Mouse (Mus musculus) embryonic facial prominence, embryonic 14.5 days (tissue): ENCODE measurements at regions not wholly inside any gene's neighbourhood (a gene's known extent, or its start where the extent isn't known, plus 50 kb on each side); places are given as distances from the start of the nearest gene placed in this dataset.

Experiments used
- ATAC-seq: fragments of 200-750 bp; cut with Nextera tagmentation; 2 replicates; pipeline ENCODE4 v1.8.0; 2017; ENCODE audit warnings: low read depth, moderate number of reproducible peaks, moderate TSS enrichment
- DNase-seq: peaks from one replicate; pipeline ENCODE4 v3.0.0-alpha.2; 2015; ENCODE audit warnings: low spot score
- H3K27ac ChIP-seq: fragments of 300-500 bp; sonication (generic); replicated peaks from 2 replicates; pipeline ENCODE4 v1.5.1; 2014; ENCODE audit warnings: low read depth, mild to moderate bottlenecking, low read length, moderate library complexity
- H3K27me3 ChIP-seq: fragments of 300-500 bp; sonication (generic); replicated peaks from 2 replicates; pipeline ENCODE4 v1.6.1; 2014; ENCODE audit warnings: low read length; ENCODE audit not compliant: control insufficient read depth, insufficient read depth
- H3K36me3 ChIP-seq: fragments of 300-500 bp; sonication (generic); 2 replicates; pipeline ENCODE4 v1.6.1; 2014; ENCODE audit warnings: low read length, mixed read lengths; ENCODE audit not compliant: control insufficient read depth, insufficient read depth
- H3K4me1 ChIP-seq: fragments of 300-500 bp; sonication (generic); 2 replicates; pipeline ENCODE4 v1.6.1; 2014; ENCODE audit warnings: antibody characterized with exemption, low read length; ENCODE audit not compliant: control insufficient read depth, insufficient read depth
- H3K4me2 ChIP-seq: fragments of 300-500 bp; sonication (generic); 2 replicates; pipeline ENCODE4 v1.6.1; 2014; ENCODE audit warnings: low read depth, mild to moderate bottlenecking, low read length, moderate library complexity, mixed read lengths
- H3K4me3 ChIP-seq: fragments of 300-500 bp; sonication (generic); 2 replicates; pipeline ENCODE4 v1.5.1; 2014; ENCODE audit warnings: low read depth, mild to moderate bottlenecking, low read length
- H3K9ac ChIP-seq: fragments of 300-500 bp; sonication (generic); 2 replicates; pipeline ENCODE4 v1.6.1; 2014; ENCODE audit warnings: low read depth, mild to moderate bottlenecking, low read length, moderate library complexity, mixed read lengths
- H3K9me3 ChIP-seq: fragments of 300-500 bp; sonication (generic); 2 replicates; pipeline ENCODE4 v1.6.1; 2016; ENCODE audit warnings: low read length; ENCODE audit not compliant: control insufficient read depth
- WGBS: fragments of 180-500 bp; shearing (Covaris S2); extraction: QIAGEN DNeasy Blood & Tissue Kit; methylation state at CpG from one replicate; pipeline ENCODE4 v1.1.7; 2014; 5-methylcytosine and 5-hydroxymethylcytosine counted together

DNA sequence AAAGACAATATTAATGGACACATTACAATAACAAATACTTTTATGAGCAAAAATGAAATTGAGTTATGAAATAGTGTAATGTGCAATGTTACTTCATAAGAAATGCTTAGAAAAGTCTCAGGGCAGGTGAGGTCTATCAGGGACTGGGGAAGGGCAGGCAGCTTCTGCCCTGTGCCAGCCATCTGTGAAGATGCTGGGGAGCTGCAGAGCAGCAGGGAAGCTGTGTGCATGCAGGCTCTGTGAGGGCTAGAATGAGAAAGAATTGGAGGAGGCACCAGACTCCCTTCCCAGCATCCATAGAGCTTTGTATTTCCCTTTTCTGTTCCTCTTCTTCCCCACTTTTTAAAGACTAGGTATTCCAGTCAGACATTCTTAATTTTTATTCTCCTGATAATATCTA, 281.8 kb downstream of the Mef2c start:
- DNase-seq (no peak), ATAC-seq (no peak)
- H3K36me3 ChIP-seq, result no peaks in the 10 kb centered on the region
- no peaks in the 10 kb centered on the region for H3K27me3 ChIP-seq
- H3K4me1 ChIP-seq, result no peaks in the 10 kb centered on the region
- H3K9me3 ChIP-seq, result no peaks in the 10 kb centered on the region
- no peak overlapping the region for H3K4me3 ChIP-seq
- H3K4me2 ChIP-seq, result no peak overlapping the region
- no peak overlapping the region for H3K9ac ChIP-seq
- H3K27ac ChIP-seq, result no peak overlapping the region

DNA sequence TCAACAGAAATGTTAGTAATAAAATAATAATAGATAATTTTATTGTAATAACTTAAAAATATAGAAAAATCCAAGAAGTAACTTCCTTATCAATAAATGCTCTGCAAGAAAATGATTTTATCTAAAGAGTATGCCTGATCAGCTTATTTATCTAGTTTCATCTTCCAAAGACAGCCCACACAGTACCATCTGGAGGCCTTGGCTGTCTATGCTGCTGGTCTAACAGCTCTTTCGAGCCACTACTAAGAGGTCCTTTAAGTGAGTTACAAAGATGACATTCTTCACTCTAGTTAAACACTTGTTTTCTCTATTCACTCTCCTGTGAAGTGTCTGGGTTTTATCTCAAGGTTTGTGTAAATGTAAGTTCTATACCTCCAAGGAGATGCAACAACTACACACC, 305.7 kb downstream of the Mef2c start:
- Histone ChIP-seq H3K27ac (no peak overlapping the region), H3K9me3 (no peaks in the 10 kb centered on the region), H3K4me2 (no peak overlapping the region), H3K4me1 (no peaks in the 10 kb centered on the region), H3K36me3 (no peaks in the 10 kb centered on the region), H3K4me3 (no peak overlapping the region), H3K27me3 (no peaks in the 10 kb centered on the region), H3K9ac (no peak overlapping the region)
- WGBS, result 68% methylated on average over 1 of the region's 1 CpGs
- ATAC-seq (no peak), DNase-seq (no peak)

DNA sequence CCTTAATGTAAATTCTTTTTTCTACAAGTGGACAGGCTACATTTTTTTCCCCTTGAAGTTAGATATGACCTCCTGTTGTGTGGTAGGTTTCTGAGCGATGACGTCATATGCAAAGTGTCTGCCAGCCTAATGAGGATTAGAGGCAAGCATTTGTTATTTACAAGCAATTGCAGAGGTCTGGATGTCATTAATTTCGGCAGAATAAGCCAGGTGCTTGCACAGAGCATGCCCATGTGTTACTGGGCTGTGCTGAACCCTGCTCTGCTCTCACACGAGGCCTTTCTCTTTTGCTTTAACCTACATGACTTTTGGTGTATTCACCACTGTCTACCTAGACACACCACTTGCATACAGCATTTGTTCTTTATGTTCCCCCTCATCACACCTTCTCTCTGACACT, 316.5 kb downstream of the Mef2c start:
- DNase-seq, result no peak
- 39% methylated on average over 4 of the region's 4 CpGs for WGBS
- H3K27ac ChIP-seq, result no peak overlapping the region
- H3K36me3 ChIP-seq, result no peaks in the 10 kb centered on the region
- ATAC-seq, result no peak
- no peaks in the 10 kb centered on the region for H3K27me3 ChIP-seq
- no peaks in the 10 kb centered on the region for H3K4me1 ChIP-seq
- H3K9me3 ChIP-seq, result no peaks in the 10 kb centered on the region
- no peak overlapping the region for H3K4me2 ChIP-seq
- no peak overlapping the region for H3K4me3 ChIP-seq
- H3K9ac ChIP-seq, result no peak overlapping the region

DNA sequence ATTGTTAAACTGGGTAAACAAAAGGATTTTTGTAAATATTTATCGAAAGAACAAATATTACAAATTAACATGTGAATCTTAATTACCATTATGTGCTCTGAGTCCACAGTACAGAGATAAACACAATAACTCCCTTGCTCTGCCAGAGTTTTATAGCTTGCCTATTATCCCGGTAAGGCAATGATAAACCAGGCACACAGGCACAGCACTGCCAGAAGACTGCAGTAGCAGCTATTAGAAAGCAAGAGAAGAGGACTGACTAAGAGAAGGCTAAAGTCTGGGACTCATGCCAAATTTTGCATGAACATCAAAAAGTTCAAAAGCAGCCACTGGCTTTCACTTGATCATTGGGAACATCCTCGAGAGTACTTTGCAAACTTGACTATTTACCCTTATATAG, 316.9 kb downstream of the Mef2c start:
- H3K9ac ChIP-seq, result no peak overlapping the region
- no peaks in the 10 kb centered on the region for H3K4me1 ChIP-seq
- ATAC-seq, result no peak
- H3K27me3 ChIP-seq, result no peaks in the 10 kb centered on the region
- H3K36me3 ChIP-seq, result no peaks in the 10 kb centered on the region
- no peaks in the 10 kb centered on the region for H3K9me3 ChIP-seq
- no peak overlapping the region for H3K27ac ChIP-seq
- 75% methylated on average over 3 of the region's 3 CpGs for WGBS
- H3K4me3 ChIP-seq, result no peak overlapping the region
- no peak overlapping the region for H3K4me2 ChIP-seq
- no peak for DNase-seq

DNA sequence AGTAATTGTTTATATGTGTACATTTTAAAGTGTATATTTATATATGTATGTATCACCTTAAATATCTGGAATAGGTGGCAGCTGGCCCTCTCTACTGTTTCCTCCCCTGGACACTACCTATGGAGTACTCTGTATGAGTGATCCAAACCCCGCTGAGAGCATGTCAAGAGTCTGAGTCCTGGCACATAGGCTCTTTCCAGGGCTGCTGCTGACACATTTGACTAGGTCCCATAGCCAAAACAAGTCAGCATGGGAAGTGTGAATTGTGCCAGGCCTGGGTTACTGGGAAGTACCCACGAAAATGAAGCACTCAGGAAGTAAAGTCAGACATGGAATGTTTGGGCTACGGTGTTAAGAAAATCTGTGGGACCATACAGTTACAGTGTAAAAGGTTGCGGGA, 321.1 kb downstream of the Mef2c start:
- H3K27me3 ChIP-seq, result no peaks in the 10 kb centered on the region
- no peak overlapping the region for H3K9ac ChIP-seq
- H3K27ac ChIP-seq, result no peak overlapping the region
- H3K4me2 ChIP-seq, result no peak overlapping the region
- no peak for ATAC-seq
- H3K4me1 ChIP-seq, result no peaks in the 10 kb centered on the region
- DNase-seq, result no peak
- H3K36me3 ChIP-seq, result no peaks in the 10 kb centered on the region
- H3K4me3 ChIP-seq, result no peak overlapping the region
- 83% methylated on average over 4 of the region's 4 CpGs for WGBS
- no peaks in the 10 kb centered on the region for H3K9me3 ChIP-seq

DNA sequence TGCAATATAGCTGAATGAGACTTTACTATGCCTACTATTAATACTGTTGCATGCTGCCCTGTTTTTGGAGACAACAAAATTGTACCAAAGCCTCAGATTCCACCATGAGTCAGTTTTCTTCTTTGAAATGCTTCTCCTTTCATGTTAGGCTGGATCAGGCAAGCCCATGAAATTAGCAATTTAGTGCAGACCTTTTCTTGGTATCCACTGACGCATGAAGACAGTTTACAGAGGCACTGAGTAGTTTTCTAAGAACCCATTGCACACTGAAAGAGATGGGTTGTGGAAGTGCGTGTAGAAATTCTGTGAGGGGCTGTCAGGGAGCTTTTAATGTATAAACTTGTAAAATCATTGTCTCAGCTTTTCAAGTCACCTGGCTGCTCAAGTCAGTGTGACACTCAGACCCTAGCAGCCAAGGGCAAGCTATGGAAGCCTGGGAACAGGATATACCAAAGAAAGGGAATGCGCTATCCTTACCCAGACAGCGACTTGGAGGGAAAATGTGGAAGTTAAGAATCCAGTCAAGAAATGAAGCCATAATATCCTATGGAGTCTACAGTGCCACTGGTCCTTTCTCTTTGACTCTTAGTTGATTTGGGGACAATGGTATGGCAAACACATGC, 323.1 kb downstream of the Mef2c start:
- Histone ChIP-seq H3K27me3 (no peaks in the 10 kb centered on the region), H3K36me3 (no peaks in the 10 kb centered on the region), H3K4me2 (no peak overlapping the region), H3K27ac (no peak overlapping the region), H3K4me3 (no peak overlapping the region), H3K4me1 (no peaks in the 10 kb centered on the region), H3K9ac (no peak overlapping the region), H3K9me3 (no peaks in the 10 kb centered on the region)
- WGBS, result 64% methylated on average over 4 of the region's 4 CpGs
- ATAC-seq, result no peak
- DNase-seq, result no peak

DNA sequence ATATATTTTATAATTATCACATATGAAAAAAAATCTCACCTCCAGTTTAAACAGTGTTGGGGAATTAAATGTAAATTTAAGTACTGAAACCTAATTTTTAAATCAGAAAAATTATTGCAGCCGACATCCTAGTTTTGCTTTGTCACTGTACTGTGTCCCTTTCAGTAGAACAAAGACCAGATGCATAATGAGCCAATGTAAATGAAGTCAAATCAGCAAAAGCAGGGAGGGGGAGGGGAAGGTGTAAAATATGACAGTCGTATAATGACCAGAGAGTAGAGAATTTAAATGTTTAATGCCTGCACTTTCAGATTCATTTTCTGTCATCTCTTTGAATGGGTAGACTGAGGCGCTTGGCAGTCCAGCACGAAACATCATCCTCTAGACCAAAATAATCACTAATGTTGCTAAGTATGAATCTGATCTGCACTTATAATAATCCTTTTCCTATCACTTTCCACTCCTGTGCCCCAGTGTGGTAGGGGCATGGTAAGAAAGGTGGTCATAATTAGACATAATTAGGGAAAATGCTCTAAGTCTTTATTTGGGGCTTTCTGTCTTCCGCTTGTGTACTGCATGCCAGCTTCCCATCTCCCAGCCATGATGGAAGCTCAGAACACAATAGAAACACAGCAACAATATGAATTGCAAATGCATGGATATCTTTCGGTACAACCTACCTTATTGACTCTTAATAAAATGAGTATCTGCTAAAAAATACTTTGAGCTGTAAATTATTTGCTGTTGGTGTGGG, 356.0 kb upstream of the Tmem161b start:
- no peaks in the 10 kb centered on the region for H3K36me3 ChIP-seq
- DNase-seq (no peak), ATAC-seq (no peak)
- H3K9ac ChIP-seq, result no peak overlapping the region
- no peaks in the 10 kb centered on the region for H3K27me3 ChIP-seq
- no peaks in the 10 kb centered on the region for H3K4me1 ChIP-seq
- no peak overlapping the region for H3K27ac ChIP-seq
- no peaks in the 10 kb centered on the region for H3K9me3 ChIP-seq
- H3K4me3 ChIP-seq, result no peak overlapping the region
- no peak overlapping the region for H3K4me2 ChIP-seq
- 80% methylated on average over 6 of the region's 6 CpGs for WGBS

DNA sequence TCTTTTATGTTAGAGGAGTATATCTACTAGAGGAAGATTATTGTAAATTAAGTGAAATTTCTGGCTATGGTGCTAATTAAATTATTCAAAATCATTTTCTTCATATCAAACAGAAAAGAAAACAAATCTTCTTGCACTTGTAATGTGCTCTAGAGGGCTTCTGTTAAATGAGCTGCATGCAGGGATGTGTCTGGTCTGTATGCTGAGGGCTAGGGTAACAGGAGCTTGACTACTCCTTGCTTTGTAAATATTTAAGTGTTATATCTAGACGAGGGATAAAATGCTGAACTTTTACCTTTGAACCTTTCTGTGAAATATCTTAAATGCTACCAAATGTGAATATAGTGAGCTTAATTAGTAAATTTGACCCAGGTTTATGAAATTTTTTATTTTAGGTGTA, 354.9 kb upstream of the Tmem161b start:
- no peaks in the 10 kb centered on the region for H3K27me3 ChIP-seq
- no peak for DNase-seq
- no peaks in the 10 kb centered on the region for H3K4me1 ChIP-seq
- no peaks in the 10 kb centered on the region for H3K36me3 ChIP-seq
- H3K27ac ChIP-seq, result no peak overlapping the region
- no peak overlapping the region for H3K4me2 ChIP-seq
- H3K9me3 ChIP-seq, result no peaks in the 10 kb centered on the region
- H3K9ac ChIP-seq, result no peak overlapping the region
- H3K4me3 ChIP-seq, result no peak overlapping the region
- WGBS, result 29% methylated on average over 1 of the region's 1 CpGs
- ATAC-seq, result no peak

DNA sequence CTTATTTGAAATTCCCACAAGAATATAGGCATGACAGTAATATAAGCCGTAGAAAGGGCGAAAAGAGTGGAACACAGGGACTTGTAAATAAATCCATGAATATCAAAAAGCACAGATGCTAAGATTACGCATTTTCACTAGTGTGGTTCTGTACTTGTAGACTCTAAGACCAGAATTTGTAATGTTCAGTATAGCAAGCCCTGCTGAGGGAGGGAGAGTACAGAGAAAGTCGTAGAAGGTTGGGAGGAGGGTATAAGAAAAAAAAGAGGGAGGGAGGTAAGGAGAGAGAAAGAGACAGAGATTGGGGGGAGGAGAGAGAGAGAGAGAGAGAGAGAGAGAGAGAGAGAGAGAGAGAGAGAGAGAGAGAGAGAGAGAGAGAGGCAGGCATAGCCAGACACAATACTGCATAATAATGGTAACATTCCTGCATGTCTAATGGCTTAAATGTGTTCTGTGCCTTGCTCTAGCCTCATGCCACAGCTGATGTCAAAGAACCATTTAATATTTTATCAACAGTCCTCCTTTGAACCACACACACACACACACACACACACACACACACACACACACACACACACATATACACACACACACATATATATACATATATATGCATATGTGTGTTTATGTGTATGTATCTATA, 354.1 kb upstream of the Tmem161b start:
- H3K36me3 ChIP-seq, result no peaks in the 10 kb centered on the region
- no peak overlapping the region for H3K27ac ChIP-seq
- H3K4me1 ChIP-seq, result no peaks in the 10 kb centered on the region
- 65% methylated on average over 4 of the region's 4 CpGs for whole genome bisulfite sequencing
- no peak overlapping the region for H3K4me3 ChIP-seq
- DNase-seq (no peak), ATAC-seq (no peak)
- no peaks in the 10 kb centered on the region for H3K9me3 ChIP-seq
- H3K9ac ChIP-seq, result no peak overlapping the region; the same call in 1 of the 2 replicates
- H3K4me2 ChIP-seq, result no peak overlapping the region
- H3K27me3 ChIP-seq, result no peaks in the 10 kb centered on the region
